Comparison of ENCODE assay signal across 7 mouse cellular contexts in the genomic region with DNA sequence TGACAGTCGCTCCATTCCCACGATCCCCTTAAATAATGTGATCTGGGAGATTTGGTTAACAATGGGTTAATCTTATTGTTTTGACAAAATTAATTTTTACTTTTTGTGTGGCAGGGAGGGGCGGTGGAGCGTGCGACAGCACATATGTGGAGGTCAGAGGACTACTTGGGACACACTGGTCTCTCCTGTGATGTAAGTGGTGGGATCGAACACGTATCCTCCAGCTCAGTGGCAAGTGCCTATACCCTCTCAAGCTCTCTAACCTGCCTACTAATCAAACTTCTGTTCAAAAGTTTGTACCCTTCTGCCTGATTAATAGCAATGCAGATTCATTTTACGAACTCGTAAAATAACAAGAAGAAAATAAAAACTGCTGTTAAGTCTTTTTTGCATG. TPM values are rescaled to one million over a fixed set of nuclear protein-coding genes. Genes with fewer than 3 reads are reported as not detected.
A peak's percentile ranks its signal among the peaks of the same experiment; 100 is the strongest.
DNase-seq lines count a peak whose midpoint lies in the region; ATAC-seq and TF ChIP-seq lines count a peak whose summit lies in the region.

No protein-coding gene starts in this region.

- 9% methylated on average over 9 of the region's 9 CpGs for whole genome bisulfite sequencing in lung, embryonic 16.5 days
- 12% methylated on average over 9 of the region's 9 CpGs for WGBS in forebrain, embryonic 10.5 days
- WGBS in limb, embryonic 10.5 days, result 13% methylated on average over 9 of the region's 9 CpGs
- 12% methylated on average over 9 of the region's 9 CpGs for WGBS in olfactory bulb, adult 2 months

- TF ChIP-seq POLR2A in olfactory bulb, adult 2 months (IDR thresholded peaks at IDR 0.05; ENCODE audit: insufficient read depth, low read depth, low read length), result no peak

- DNase-seq in lung, adult 18-20 months, result no peak
- DNase-seq in forebrain, embryonic 10.5 days (ENCODE audit: extremely low spot score, low spot score), result peak; percentile 25
- DNase-seq in limb, embryonic 10.5 days (ENCODE audit: low spot score), result no peak
- no peak for DNase-seq in frontal cortex, postnatal 10 days (ENCODE audit: low spot score in 2 of 2)
- no peak for DNase-seq in left cerebral cortex, postnatal 25 days (ENCODE audit: low spot score in 2 of 2)

- no peaks in the 10 kb centered on the region for H3K9me3 ChIP-seq in lung, embryonic 16.5 days (ENCODE audit: control insufficient read depth, low read length)
- H3K9me3 ChIP-seq in forebrain, embryonic 10.5 days, result no peaks in the 10 kb centered on the region
- no peaks in the 10 kb centered on the region for H3K9me3 ChIP-seq in limb, embryonic 10.5 days (replicated peaks)

- intact Hi-C loops in left cerebral cortex, postnatal 25 days (cut with DNase I), result loop anchor here (10.0 kb wide), 1 partner anchor 563 kb away; no protein-coding TSS in a partner anchor

- H3K27me3 ChIP-seq in lung, embryonic 16.5 days (ENCODE audit: control insufficient read depth, insufficient read depth, low read depth, low read length), result no peaks in the 10 kb centered on the region
- no peaks in the 10 kb centered on the region for H3K27me3 ChIP-seq in forebrain, embryonic 10.5 days (ENCODE audit: poor library complexity, severe bottlenecking)
- no peaks in the 10 kb centered on the region for H3K27me3 ChIP-seq in limb, embryonic 10.5 days (ENCODE audit: low read depth, poor library complexity, severe bottlenecking)

- no peak for TF ChIP-seq CTCF in olfactory bulb, adult 2 months (IDR thresholded peaks at IDR 0.05; ENCODE audit: insufficient read depth, low read depth, low read length)

- peak overlapping the region; percentile 70 for H3K4me2 ChIP-seq in lung, embryonic 16.5 days (ENCODE audit: low read depth, low read length)

- H3K9ac ChIP-seq in lung, embryonic 16.5 days (ENCODE audit: low read length), result peak overlapping the region; percentile 95

- peak; percentile 51; the same call in 1 of the 2 replicates for ATAC-seq in lung, embryonic 16.5 days (ENCODE audit: low read depth)

- H3K36me3 ChIP-seq in lung, embryonic 16.5 days (ENCODE audit: control insufficient read depth, insufficient read depth, low read length), result peaks cover 12% of the 10 kb centered on the region
- H3K36me3 ChIP-seq in forebrain, embryonic 10.5 days (replicated peaks), result peaks cover 29% of the 10 kb centered on the region
- peaks cover 28% of the 10 kb centered on the region for H3K36me3 ChIP-seq in limb, embryonic 10.5 days

- H3K4me1 ChIP-seq in lung, embryonic 16.5 days (replicated peaks; ENCODE audit: control insufficient read depth, insufficient read depth, low read length), result peaks cover 10% of the 10 kb centered on the region
- peaks cover 24% of the 10 kb centered on the region for H3K4me1 ChIP-seq in forebrain, embryonic 10.5 days
- peaks cover 8% of the 10 kb centered on the region for H3K4me1 ChIP-seq in limb, embryonic 10.5 days
- H3K4me1 ChIP-seq in olfactory bulb, adult 2 months (ENCODE audit: control insufficient read depth, insufficient read depth, low read length), result peaks cover 8% of the 10 kb centered on the region

- H3K27ac ChIP-seq in lung, embryonic 16.5 days (ENCODE audit: low read length), result no peak overlapping the region
- peak overlapping the region; percentile 93 for H3K27ac ChIP-seq in forebrain, embryonic 10.5 days
- peak overlapping the region; percentile 92 for H3K27ac ChIP-seq in limb, embryonic 10.5 days
- no peak overlapping the region for H3K27ac ChIP-seq in olfactory bulb, adult 2 months (ENCODE audit: insufficient read depth, low read depth, low read length)

- peak overlapping the region; percentile 95 for H3K4me3 ChIP-seq in lung, embryonic 16.5 days (ENCODE audit: low read length)
- peak overlapping the region; percentile 93 for H3K4me3 ChIP-seq in forebrain, embryonic 10.5 days
- peak overlapping the region; percentile 88 for H3K4me3 ChIP-seq in limb, embryonic 10.5 days
- H3K4me3 ChIP-seq in olfactory bulb, adult 2 months (ENCODE audit: insufficient read depth, low read depth, low read length), result peak overlapping the region; percentile 89

RNA-seq across cellular contexts. Expression of a gene that starts 0.5 kb away (rescaled TPM):
- polyA plus RNA-seq in lung, embryonic 16.5 days (2015; fragmentation: Nextera tagmentation; extraction: Ambion mirVana), result 68.8 and 73.1 TPM in 2 replicates
- 120 and 124 TPM in 2 replicates for polyA plus RNA-seq in forebrain, embryonic 10.5 days (2016; fragmentation: Nextera tagmentation; extraction: Ambion mirVana)
- 108 and 118 TPM in 2 replicates for polyA plus RNA-seq in limb, embryonic 10.5 days (2016; fragmentation: Nextera tagmentation; extraction: Ambion mirVana)
- polyA plus RNA-seq in olfactory bulb, adult 2 months (2012; ENCODE audit: insufficient read depth, insufficient read length, low replicate concordance, missing spikeins), result not detected in 2 replicates
- total RNA-seq in left cerebral cortex, postnatal 25 days (2021), result 10 to 100 TPM; 94.2 to 95.8 TPM

Comparison
In these comparisons a context has a peak if more than half of its experiments do, and no peak if none do; other contexts are left out.
1. H3K27ac ChIP-seq: peak in forebrain, embryonic 10.5 days (single experiment) and limb, embryonic 10.5 days (single experiment); none in lung, embryonic 16.5 days (single experiment) and olfactory bulb, adult 2 months (single experiment).
2. RNA of a gene that starts 0.5 kb away (polyA plus RNA-seq): 120 to 124 TPM in forebrain, embryonic 10.5 days, 108 to 118 TPM in limb, embryonic 10.5 days and 68.8 to 73.1 TPM in lung, embryonic 16.5 days; not detected in olfactory bulb, adult 2 months; every median in the first group is over 10 times any median in the second.
3. Peak in every context shown above with its lines, with median percentiles within 50 percentile points of each other: H3K4me3 ChIP-seq.